Mouse (Mus musculus) hindbrain, embryonic 15.5 days (tissue): ENCODE measurements around the gene Gm49336. TPM values are rescaled to one million over a fixed set of nuclear protein-coding genes. Genes with fewer than 3 reads are reported as not detected.

Source experiments
- ATAC-seq: fragments of 200-750 bp; cut with Nextera tagmentation; 2 replicates; pipeline ENCODE4 v1.8.0; 2017; ENCODE audit warnings: low read depth, moderate number of reproducible peaks, moderate TSS enrichment; ENCODE audit not compliant: low FRiP score
- H3K27ac ChIP-seq: fragments of 300-500 bp; sonication (generic); replicated peaks from 2 replicates; pipeline ENCODE4 v1.5.1; 2015; ENCODE audit warnings: mild to moderate bottlenecking, inconsistent platforms
- H3K27me3 ChIP-seq: fragments of 300-500 bp; sonication (generic); 2 replicates; pipeline ENCODE4 v1.6.1; 2015; ENCODE audit warnings: control low read depth, inconsistent platforms
- H3K36me3 ChIP-seq: fragments of 300-500 bp; sonication (generic); 2 replicates; pipeline ENCODE4 v1.6.1; 2015; ENCODE audit warnings: control low read depth, inconsistent platforms
- H3K4me1 ChIP-seq: fragments of 300-500 bp; sonication (generic); replicated peaks from 2 replicates; pipeline ENCODE4 v1.6.1; 2015; ENCODE audit warnings: control low read depth, inconsistent platforms
- H3K4me2 ChIP-seq: fragments of 300-500 bp; sonication (generic); 2 replicates; pipeline ENCODE4 v1.6.1; 2015; ENCODE audit warnings: moderate library complexity, mild to moderate bottlenecking, inconsistent platforms
- H3K4me3 ChIP-seq: fragments of 300-500 bp; sonication (generic); 2 replicates; pipeline ENCODE4 v1.5.1; 2015; ENCODE audit warnings: mild to moderate bottlenecking, inconsistent platforms
- H3K9ac ChIP-seq: fragments of 300-500 bp; sonication (generic); 2 replicates; pipeline ENCODE4 v1.6.1; 2015; ENCODE audit warnings: inconsistent platforms
- H3K9me3 ChIP-seq: fragments of 300-500 bp; sonication (generic); 2 replicates; pipeline ENCODE4 v1.6.1; 2016; ENCODE audit warnings: control low read depth, inconsistent platforms
- WGBS: fragments of 180-500 bp; shearing (Covaris S2); methylation state at CpG from one replicate; pipeline ENCODE4 v1.1.7; 2015; 5-methylcytosine and 5-hydroxymethylcytosine counted together
- polyA plus RNA-seq: library from polyadenylated mRNA; unstranded; fragments of >200 nt; fragmentation: Nextera tagmentation; extraction: Ambion mirVana; gene quantifications from 2 replicates; pipeline ENCODE4 v1.2.1, GENCODE M21; 2015

The Gm49336 gene
- 44.7 and 47.3 TPM in 2 replicates for polyA plus RNA-seq

DNA sequence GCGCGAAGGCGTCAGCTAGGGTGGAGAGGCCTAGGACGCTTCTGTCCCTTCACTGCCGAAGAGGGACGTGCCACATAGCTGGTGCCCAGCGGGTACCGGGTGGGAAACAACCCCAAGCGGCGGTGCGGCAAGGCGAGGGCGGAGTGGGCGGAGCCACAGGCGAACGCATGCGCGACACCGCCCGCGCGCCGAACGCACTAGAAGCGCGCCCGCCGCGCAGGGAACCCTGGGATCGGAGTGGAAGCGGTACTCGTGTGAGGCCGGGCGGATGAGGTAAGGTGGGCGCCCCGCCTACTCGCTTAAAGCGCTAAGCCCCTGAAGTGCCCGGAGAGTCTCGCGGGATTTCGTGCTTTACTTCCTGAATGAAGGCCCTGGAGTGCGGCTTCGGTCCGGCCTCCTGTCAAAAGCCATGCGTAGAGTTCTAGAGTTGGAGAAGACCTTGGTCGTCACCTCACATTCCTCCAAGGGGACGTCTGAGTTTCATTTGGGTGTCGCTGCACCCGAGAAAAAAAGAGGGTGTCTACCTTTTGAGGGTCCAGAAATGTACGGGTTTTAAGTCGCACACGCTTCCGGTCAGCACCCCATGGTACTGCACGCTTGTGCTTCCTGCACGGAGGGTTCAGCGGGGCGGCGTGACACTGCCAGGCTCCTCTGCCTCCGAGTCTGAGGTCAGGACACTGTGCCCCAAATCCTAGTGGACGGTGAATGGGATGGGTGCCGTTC is at the start of gene Gm49336, which contains the start of gene Nupl1:
Gene Gm49336, minus strand, starts transcription at position 227 of the 723 bp plus-strand sequence.
Gene Nupl1, minus strand, starts transcription at position 151 of the 723 bp plus-strand sequence.
- under 1% methylated on average over 62 of the region's 62 CpGs for WGBS
- Histone ChIP-seq H3K9me3 (no peaks in the 10 kb centered on the region), H3K4me2 (peak within 1 kb of the TSS; percentile 87), H3K27ac (peak within 1 kb of the TSS; percentile 95), H3K9ac (peak within 1 kb of the TSS; percentile 97), H3K27me3 (no peaks in the 10 kb centered on the region), H3K4me1 (peaks cover 25% of the 10 kb centered on the region), H3K36me3 (no peaks in the 10 kb centered on the region), H3K4me3 (peak within 1 kb of the TSS; percentile 83)
- peak; percentile 100 for ATAC-seq

- Histone ChIP-seq H3K36me3 (peaks cover 45% of the 10 kb centered on the region), H3K27ac (no peak overlapping the region; the same call in 1 of the 2 replicates), H3K9me3 (no peaks in the 10 kb centered on the region), H3K9ac (no peak overlapping the region), H3K4me2 (no peak overlapping the region), H3K27me3 (no peaks in the 10 kb centered on the region), H3K4me1 (no peaks in the 10 kb centered on the region), H3K4me3 (no peak overlapping the region)
- WGBS = 44% methylated on average over 6 of the region's 6 CpGs
- no peak for ATAC-seq
These were observed 49.7 kb upstream of the Gm49336 start for GRCm38 (mm10) chr14:60301024-60301423.

- Histone ChIP-seq H3K9ac (no peak overlapping the region), H3K4me2 (no peak overlapping the region), H3K4me1 (no peaks in the 10 kb centered on the region), H3K36me3 (peaks cover 45% of the 10 kb centered on the region), H3K9me3 (no peaks in the 10 kb centered on the region), H3K4me3 (no peak overlapping the region), H3K27ac (no peak overlapping the region; the same call in 1 of the 2 replicates), H3K27me3 (no peaks in the 10 kb centered on the region)
- ATAC-seq = no peak; the same call in 1 of the 2 replicates
- WGBS = 66% methylated on average over 14 of the region's 14 CpGs
These were observed 49.1 kb upstream of the Gm49336 start for GRCm38 (mm10) chr14:60300224-60300991.

GRCm38 (mm10) chr14:60295531-60295930 is 44.2 kb upstream of the Gm49336 start:
- H3K36me3 ChIP-seq = peaks cover 37% of the 10 kb centered on the region
- H3K27ac ChIP-seq = no peak overlapping the region
- ATAC-seq = no peak
- no peaks in the 10 kb centered on the region for H3K27me3 ChIP-seq
- 100% methylated on average over 1 of the region's 1 CpGs for WGBS
- H3K9me3 ChIP-seq = no peaks in the 10 kb centered on the region
- H3K9ac ChIP-seq = no peak overlapping the region
- H3K4me3 ChIP-seq = no peak overlapping the region
- H3K4me2 ChIP-seq = no peak overlapping the region
- no peaks in the 10 kb centered on the region for H3K4me1 ChIP-seq

DNA sequence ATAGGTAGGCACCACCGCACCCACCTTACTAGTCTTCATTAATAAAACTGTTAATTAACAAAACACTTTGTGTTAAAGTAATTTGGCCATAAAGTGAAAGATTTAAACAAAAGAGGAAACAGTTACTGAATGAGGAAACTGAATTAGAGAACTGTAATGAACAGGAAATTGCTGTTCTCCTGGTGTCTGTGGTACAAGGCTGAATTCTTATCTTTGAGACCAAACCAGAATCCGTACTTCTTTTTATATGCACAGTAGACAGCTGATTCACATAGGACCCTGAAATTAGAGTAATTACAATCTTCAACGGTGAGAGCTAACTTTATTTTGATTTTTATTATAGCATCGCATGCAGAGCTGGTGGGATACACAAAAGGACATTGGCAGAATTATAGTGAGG is 39.1 kb upstream of the Gm49336 start:
- Histone ChIP-seq H3K9me3 (no peaks in the 10 kb centered on the region), H3K4me2 (no peak overlapping the region), H3K27me3 (no peaks in the 10 kb centered on the region), H3K9ac (no peak overlapping the region), H3K36me3 (peaks cover 32% of the 10 kb centered on the region), H3K4me3 (no peak overlapping the region), H3K27ac (no peak overlapping the region), H3K4me1 (no peaks in the 10 kb centered on the region)
- 90% methylated on average over 4 of the region's 4 CpGs for WGBS
- ATAC-seq = no peak

- Histone ChIP-seq H3K4me3 (no peak overlapping the region), H3K9ac (no peak overlapping the region), H3K9me3 (no peaks in the 10 kb centered on the region), H3K27me3 (no peaks in the 10 kb centered on the region), H3K4me2 (no peak overlapping the region), H3K4me1 (no peaks in the 10 kb centered on the region), H3K27ac (no peak overlapping the region), H3K36me3 (peaks cover 32% of the 10 kb centered on the region)
- ATAC-seq = no peak
- WGBS = 89% methylated on average over 7 of the region's 7 CpGs
These were observed 35.0 kb upstream of the Gm49336 start for GRCm38 (mm10) chr14:60286194-60286863.

- H3K4me1 ChIP-seq = no peaks in the 10 kb centered on the region
- ATAC-seq = no peak
- 95% methylated on average over 7 of the region's 7 CpGs for WGBS
- no peak overlapping the region for H3K9ac ChIP-seq
- no peaks in the 10 kb centered on the region for H3K9me3 ChIP-seq
- no peak overlapping the region for H3K4me2 ChIP-seq
- H3K36me3 ChIP-seq = peaks cover 4% of the 10 kb centered on the region; the same call in 1 of the 2 replicates
- H3K4me3 ChIP-seq = no peak overlapping the region
- no peak overlapping the region for H3K27ac ChIP-seq
- no peaks in the 10 kb centered on the region for H3K27me3 ChIP-seq
These were observed 24.3 kb upstream of the Gm49336 start for GRCm38 (mm10) chr14:60275301-60276276.

DNA sequence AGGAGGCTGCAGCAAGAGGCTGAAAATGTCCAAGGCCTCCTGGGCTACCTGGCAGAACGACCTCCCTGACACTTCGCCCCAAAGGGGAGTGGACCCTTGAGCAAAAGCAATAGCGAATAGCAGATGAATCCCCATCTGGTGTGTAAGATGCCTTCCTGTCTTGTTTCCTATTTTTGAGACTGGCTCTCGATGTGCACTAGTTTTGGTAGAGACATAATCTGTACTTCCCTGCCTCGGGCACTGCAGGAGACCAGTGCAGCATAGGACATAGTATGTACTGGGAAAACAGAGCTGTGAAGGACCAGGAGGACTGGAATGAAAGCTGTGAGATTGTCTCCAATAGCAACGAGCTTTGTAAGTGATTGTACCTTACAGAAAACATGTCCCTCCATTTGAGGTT is 22.0 kb upstream of the Gm49336 start:
- no peak overlapping the region for H3K9ac ChIP-seq
- H3K36me3 ChIP-seq = peaks cover 2% of the 10 kb centered on the region; the same call in 1 of the 2 replicates
- no peak overlapping the region for H3K4me3 ChIP-seq
- ATAC-seq = no peak
- 88% methylated on average over 6 of the region's 6 CpGs for WGBS
- no peaks in the 10 kb centered on the region for H3K27me3 ChIP-seq
- no peak overlapping the region for H3K27ac ChIP-seq
- H3K9me3 ChIP-seq = no peaks in the 10 kb centered on the region
- no peaks in the 10 kb centered on the region for H3K4me1 ChIP-seq
- no peak overlapping the region for H3K4me2 ChIP-seq

- Histone ChIP-seq H3K4me3 (no peak overlapping the region), H3K9me3 (no peaks in the 10 kb centered on the region), H3K4me2 (no peak overlapping the region), H3K27me3 (no peaks in the 10 kb centered on the region), H3K36me3 (no peaks in the 10 kb centered on the region), H3K4me1 (peaks cover 25% of the 10 kb centered on the region), H3K27ac (no peak overlapping the region), H3K9ac (no peak overlapping the region)
- 89% methylated on average over 6 of the region's 6 CpGs for WGBS
- no peak for ATAC-seq
These were observed 18.0 kb upstream of the Gm49336 start for GRCm38 (mm10) chr14:60269333-60269732.

DNA sequence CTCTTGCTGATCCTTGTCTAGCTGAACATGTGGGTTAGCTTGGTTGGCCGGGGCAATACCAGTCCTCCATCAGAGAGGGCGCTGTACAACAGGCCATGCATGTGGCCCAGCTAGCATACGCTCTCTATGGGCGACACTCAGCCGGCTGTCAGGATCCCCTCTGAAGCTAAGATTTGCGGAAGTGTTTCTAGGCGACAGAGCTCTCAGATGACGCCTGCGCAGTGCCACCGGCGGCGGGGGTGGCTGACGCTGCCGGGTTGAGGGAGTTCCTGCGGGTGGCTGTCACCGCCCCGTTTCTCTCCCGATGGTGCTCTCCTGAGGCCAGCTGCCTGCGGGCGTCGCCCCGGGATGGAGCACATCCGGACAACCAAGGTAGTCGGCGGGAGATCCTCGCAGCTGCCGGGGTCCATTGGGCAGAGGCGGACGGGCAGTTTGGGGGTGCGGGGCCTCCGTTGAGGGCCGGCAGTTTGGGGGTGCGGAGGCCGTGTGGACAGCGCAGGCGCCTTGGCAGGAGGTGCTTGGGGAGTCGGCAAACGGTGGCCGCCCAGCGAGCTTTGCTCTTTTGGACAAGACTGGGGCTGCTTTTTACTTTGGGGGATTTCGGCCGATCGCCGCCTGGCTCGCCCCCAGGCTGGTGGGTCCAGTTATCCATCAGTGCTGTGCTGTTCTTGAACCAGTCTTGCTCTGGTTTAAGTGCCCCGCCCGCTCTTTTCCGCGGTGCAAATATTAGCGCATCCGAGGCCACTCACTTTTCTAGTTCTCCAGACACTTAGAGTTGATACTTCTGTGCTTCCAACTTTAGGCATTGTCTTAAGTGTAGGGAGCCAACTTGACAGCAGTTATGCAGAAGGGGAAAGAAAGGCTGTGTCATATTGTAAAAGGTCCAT is 13.9 kb upstream of the Gm49336 start, which contains the start of gene Mtmr6:
Gene Mtmr6, plus strand, starts transcription at position 239 of the 887 bp plus-strand sequence.
- no peaks in the 10 kb centered on the region for H3K9me3 ChIP-seq
- no peaks in the 10 kb centered on the region for H3K36me3 ChIP-seq
- H3K27me3 ChIP-seq = no peaks in the 10 kb centered on the region
- H3K9ac ChIP-seq = peak within 1 kb of the TSS; percentile 93
- peak; percentile 99 for ATAC-seq
- peaks cover 25% of the 10 kb centered on the region for H3K4me1 ChIP-seq
- H3K4me3 ChIP-seq = peak within 1 kb of the TSS; percentile 90
- H3K4me2 ChIP-seq = peak within 1 kb of the TSS; percentile 70
- under 1% methylated on average over 51 of the region's 51 CpGs for WGBS
- H3K27ac ChIP-seq = peak within 1 kb of the TSS; percentile 89
